Mouse (Mus musculus): ENCODE data around the gene Gm3839. TPM values are rescaled to one million over a fixed set of nuclear protein-coding genes. Genes with fewer than 3 reads are reported as not detected.
A peak's percentile ranks its signal among the peaks of the same experiment; 100 is the strongest.
"Not testable (repeated sequence)": the region's sequence is repeated elsewhere in the genome, so short reads cannot be mapped to it uniquely, and the experiment has no call there.

The Gm3839 gene
- 0.75 and 1.1 TPM in 2 replicates for polyA plus RNA-seq (2015; fragmentation: Nextera tagmentation; extraction: Ambion mirVana)

DNA sequence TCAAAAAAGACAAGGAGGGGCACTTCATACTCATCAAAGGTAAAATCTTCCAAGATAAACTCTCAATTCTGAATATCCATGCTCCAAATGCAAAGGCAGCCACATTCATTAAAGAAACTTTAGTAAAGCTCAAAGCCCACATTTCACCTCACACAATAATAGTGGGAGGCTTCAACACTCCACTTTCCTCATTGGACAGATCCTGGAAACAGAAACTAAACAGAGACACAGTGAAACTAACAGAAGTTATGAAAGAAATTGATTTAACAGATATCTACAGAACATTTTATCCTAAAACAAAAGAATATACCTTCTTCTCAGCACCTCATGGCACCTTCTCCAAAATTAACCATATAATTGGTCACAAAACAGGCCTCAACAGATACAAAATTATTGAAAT lies at the start of gene Gm3839:
TSS of gene Gm3839 (minus strand) at position 101 of the 400 bp plus-strand sequence.
- not testable (repeated sequence) for H3K36me3 ChIP-seq (ENCODE audit: control insufficient read depth, insufficient read depth); H3K4me1 ChIP-seq (replicated peaks; ENCODE audit: control insufficient read depth, insufficient read depth, low read length); H3K4me3 ChIP-seq (replicated peaks; ENCODE audit: low read length); H3K27ac ChIP-seq (ENCODE audit: low read length); ATAC-seq; H3K9me3 ChIP-seq (ENCODE audit: control insufficient read depth, low read length); H3K9ac ChIP-seq (replicated peaks; ENCODE audit: low read depth, low read length); H3K4me2 ChIP-seq (ENCODE audit: low read length); H3K27me3 ChIP-seq (replicated peaks; ENCODE audit: control insufficient read depth, insufficient read depth, low read length)

DNA sequence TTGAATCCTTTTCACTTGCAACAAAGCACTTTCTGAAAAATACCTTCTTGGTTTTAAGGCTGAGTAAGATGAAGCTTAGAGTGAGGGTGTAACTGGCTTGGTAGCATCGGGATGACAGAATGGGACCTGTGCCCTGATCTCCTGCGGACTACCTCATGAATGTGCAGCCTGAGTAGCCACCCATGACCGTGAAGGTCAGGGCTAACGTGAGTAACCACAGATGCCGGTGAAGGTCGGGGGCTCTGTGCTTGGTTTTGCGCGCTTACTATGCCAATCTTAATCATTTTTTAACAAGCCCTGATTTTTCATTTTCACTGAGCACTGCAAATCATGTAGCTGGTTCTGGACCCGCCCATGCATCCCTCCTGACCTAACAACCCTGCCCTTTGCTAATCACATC lies 49.1 kb upstream of the Gm3839 start:
- no peaks in the 10 kb centered on the region for H3K4me1 ChIP-seq (replicated peaks; ENCODE audit: control insufficient read depth, insufficient read depth, low read length)
- no peaks in the 10 kb centered on the region for H3K36me3 ChIP-seq (ENCODE audit: control insufficient read depth, insufficient read depth)
- H3K27me3 ChIP-seq (replicated peaks; ENCODE audit: control insufficient read depth, insufficient read depth, low read length) = no peaks in the 10 kb centered on the region
- 89% methylated on average over 9 of the region's 9 CpGs for WGBS
- no peak for ATAC-seq
- H3K9ac ChIP-seq (replicated peaks; ENCODE audit: low read depth, low read length) = no peak overlapping the region
- H3K27ac ChIP-seq (ENCODE audit: low read length) = no peak overlapping the region
- H3K4me2 ChIP-seq (ENCODE audit: low read length) = no peak overlapping the region
- H3K9me3 ChIP-seq (ENCODE audit: control insufficient read depth, low read length) = no peaks in the 10 kb centered on the region
- H3K4me3 ChIP-seq (replicated peaks; ENCODE audit: low read length) = no peak overlapping the region

DNA sequence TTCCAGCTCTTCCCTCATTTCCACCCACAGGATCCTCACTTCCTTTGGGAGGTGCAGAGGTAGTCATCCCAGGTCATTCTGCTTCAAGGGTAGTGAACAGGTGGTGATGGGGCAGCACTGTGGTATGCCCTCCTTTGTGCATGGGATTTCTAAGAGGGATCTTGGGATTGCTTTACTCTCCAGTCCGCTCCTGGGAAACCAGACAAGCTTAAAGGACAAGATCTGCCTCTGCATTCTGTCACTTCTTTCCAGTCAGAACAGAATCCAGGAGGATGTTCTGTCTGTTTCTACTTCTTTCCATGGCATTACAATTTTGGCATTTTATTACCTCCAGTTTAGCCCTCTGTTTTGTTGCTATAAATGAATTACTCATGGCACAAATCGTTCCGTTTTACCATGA lies 21.3 kb upstream of the Gm3839 start:
- Histone ChIP-seq H3K4me2 (ENCODE audit: low read length) (no peak overlapping the region), H3K27me3 (replicated peaks; ENCODE audit: control insufficient read depth, insufficient read depth, low read length) (no peaks in the 10 kb centered on the region), H3K4me3 (replicated peaks; ENCODE audit: low read length) (no peak overlapping the region), H3K9me3 (ENCODE audit: control insufficient read depth, low read length) (no peaks in the 10 kb centered on the region), H3K36me3 (ENCODE audit: control insufficient read depth, insufficient read depth) (no peaks in the 10 kb centered on the region), H3K27ac (ENCODE audit: low read length) (no peak overlapping the region), H3K9ac (replicated peaks; ENCODE audit: low read depth, low read length) (no peak overlapping the region), H3K4me1 (replicated peaks; ENCODE audit: control insufficient read depth, insufficient read depth, low read length) (no peaks in the 10 kb centered on the region)
- 93% methylated on average over 3 of the region's 3 CpGs for WGBS
- ATAC-seq = no peak

DNA sequence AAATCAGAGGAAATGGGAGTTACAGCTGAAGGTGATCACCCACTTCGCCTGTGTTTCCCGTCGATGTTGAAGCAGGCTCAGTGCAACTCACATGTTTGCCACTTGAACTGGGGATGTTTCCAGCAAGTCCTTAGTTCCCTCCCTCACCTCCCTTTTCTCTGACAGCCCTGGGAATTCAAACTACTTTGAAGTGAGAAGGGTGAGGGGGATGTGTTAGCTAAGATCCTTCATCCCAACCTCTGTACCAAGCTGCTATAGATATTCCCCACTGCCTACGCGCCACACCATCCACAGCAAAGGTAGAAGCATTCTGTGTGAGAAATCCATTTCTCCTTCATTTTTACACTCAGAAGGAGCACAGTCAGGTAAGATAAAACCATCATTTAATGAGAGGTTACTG lies 18.7 kb upstream of the Gm3839 start:
- no peak overlapping the region for H3K4me2 ChIP-seq (ENCODE audit: low read length)
- H3K4me3 ChIP-seq (replicated peaks; ENCODE audit: low read length) = no peak overlapping the region
- no peaks in the 10 kb centered on the region for H3K9me3 ChIP-seq (ENCODE audit: control insufficient read depth, low read length)
- no peak overlapping the region for H3K9ac ChIP-seq (replicated peaks; ENCODE audit: low read depth, low read length)
- H3K4me1 ChIP-seq (replicated peaks; ENCODE audit: control insufficient read depth, insufficient read depth, low read length) = no peaks in the 10 kb centered on the region
- no peak overlapping the region for H3K27ac ChIP-seq (ENCODE audit: low read length)
- H3K36me3 ChIP-seq (ENCODE audit: control insufficient read depth, insufficient read depth) = no peaks in the 10 kb centered on the region
- H3K27me3 ChIP-seq (replicated peaks; ENCODE audit: control insufficient read depth, insufficient read depth, low read length) = no peaks in the 10 kb centered on the region
- ATAC-seq = no peak
- 91% methylated on average over 5 of the region's 5 CpGs for WGBS

DNA sequence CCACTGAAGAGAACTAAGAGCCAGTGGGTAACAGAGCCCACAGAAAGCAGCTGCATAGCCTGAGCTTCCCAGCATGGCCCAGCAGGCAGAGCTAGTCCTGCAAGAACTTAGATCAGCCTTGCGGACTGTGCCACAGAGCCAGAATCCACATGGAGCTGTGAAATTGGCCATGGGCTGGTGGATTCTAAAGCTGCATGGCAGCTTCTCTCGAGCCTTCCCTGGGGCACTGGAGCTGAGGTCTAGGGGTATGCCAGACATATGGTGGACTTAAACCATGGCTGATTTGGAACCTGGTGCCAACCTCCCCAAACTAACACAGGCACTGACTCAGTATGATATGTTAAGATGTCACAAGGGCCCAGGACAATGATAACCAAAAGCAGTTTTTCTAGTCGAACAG lies 10.4 kb downstream of the Gm3839 start:
- Histone ChIP-seq H3K27me3 (replicated peaks; ENCODE audit: control insufficient read depth, insufficient read depth, low read length) (no peaks in the 10 kb centered on the region), H3K9ac (replicated peaks; ENCODE audit: low read depth, low read length) (no peak overlapping the region), H3K4me1 (replicated peaks; ENCODE audit: control insufficient read depth, insufficient read depth, low read length) (no peaks in the 10 kb centered on the region), H3K27ac (ENCODE audit: low read length) (no peak overlapping the region), H3K4me3 (replicated peaks; ENCODE audit: low read length) (no peak overlapping the region), H3K9me3 (ENCODE audit: control insufficient read depth, low read length) (no peaks in the 10 kb centered on the region), H3K4me2 (ENCODE audit: low read length) (no peak overlapping the region), H3K36me3 (ENCODE audit: control insufficient read depth, insufficient read depth) (no peaks in the 10 kb centered on the region)
- 93% methylated on average over 3 of the region's 3 CpGs for WGBS
- ATAC-seq = no peak

DNA sequence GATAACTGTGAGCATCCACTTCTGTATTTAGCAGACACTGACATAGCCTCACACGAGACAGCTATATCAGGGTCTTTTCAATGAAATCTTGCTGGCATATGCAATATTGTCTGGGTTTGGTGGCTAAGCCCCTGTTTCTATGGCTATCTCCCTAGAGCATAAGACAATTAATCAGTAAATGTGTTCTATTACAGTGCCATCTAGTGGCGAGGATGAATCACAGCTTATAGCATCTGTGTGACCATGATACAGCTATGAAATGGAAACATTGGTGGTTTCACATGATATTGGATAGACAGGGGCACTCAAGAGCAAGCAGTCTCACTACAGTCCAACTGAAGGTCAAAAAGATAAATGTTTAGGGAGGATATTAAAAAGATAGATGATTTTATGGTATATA lies 26.5 kb downstream of the Gm3839 start:
- H3K9me3 ChIP-seq (ENCODE audit: control insufficient read depth, low read length) = no peaks in the 10 kb centered on the region
- no peak overlapping the region for H3K4me3 ChIP-seq (replicated peaks; ENCODE audit: low read length)
- H3K9ac ChIP-seq (replicated peaks; ENCODE audit: low read depth, low read length) = no peak overlapping the region
- no peak overlapping the region for H3K4me2 ChIP-seq (ENCODE audit: low read length)
- H3K27ac ChIP-seq (ENCODE audit: low read length) = no peak overlapping the region
- no peaks in the 10 kb centered on the region for H3K27me3 ChIP-seq (replicated peaks; ENCODE audit: control insufficient read depth, insufficient read depth, low read length)
- ATAC-seq = no peak
- WGBS = 49% methylated on average over 2 of the region's 2 CpGs
- no peaks in the 10 kb centered on the region for H3K36me3 ChIP-seq (ENCODE audit: control insufficient read depth, insufficient read depth)
- H3K4me1 ChIP-seq (replicated peaks; ENCODE audit: control insufficient read depth, insufficient read depth, low read length) = no peaks in the 10 kb centered on the region

DNA sequence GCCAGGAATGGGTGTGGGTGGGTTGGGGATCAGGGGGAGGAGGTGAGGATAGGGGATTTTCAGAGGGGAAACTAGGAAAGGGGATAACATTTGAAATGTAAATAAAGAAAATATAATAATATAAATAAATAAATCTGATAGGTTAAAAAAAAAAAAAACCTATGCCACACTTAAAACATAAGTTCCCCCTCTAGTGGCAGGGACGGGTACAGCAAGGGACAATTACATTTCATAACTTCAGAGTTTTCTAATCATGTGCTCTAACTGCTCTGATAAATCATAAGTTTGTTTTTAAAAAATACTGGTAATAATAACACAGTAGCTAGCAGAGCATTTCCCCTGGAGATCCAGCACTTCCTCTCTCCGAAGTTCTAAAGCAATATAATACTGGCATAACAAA lies 49.4 kb downstream of the Gm3839 start:
- Histone ChIP-seq H3K4me2 (ENCODE audit: low read length) (no peak overlapping the region), H3K27me3 (replicated peaks; ENCODE audit: control insufficient read depth, insufficient read depth, low read length) (no peaks in the 10 kb centered on the region), H3K4me3 (replicated peaks; ENCODE audit: low read length) (no peak overlapping the region), H3K36me3 (ENCODE audit: control insufficient read depth, insufficient read depth) (no peaks in the 10 kb centered on the region), H3K4me1 (replicated peaks; ENCODE audit: control insufficient read depth, insufficient read depth, low read length) (no peaks in the 10 kb centered on the region), H3K27ac (ENCODE audit: low read length) (no peak overlapping the region), H3K9me3 (ENCODE audit: control insufficient read depth, low read length) (no peaks in the 10 kb centered on the region), H3K9ac (replicated peaks; ENCODE audit: low read depth, low read length) (no peak overlapping the region)
- WGBS = 43% methylated on average over 2 of the region's 2 CpGs
- no peak for ATAC-seq

DNA sequence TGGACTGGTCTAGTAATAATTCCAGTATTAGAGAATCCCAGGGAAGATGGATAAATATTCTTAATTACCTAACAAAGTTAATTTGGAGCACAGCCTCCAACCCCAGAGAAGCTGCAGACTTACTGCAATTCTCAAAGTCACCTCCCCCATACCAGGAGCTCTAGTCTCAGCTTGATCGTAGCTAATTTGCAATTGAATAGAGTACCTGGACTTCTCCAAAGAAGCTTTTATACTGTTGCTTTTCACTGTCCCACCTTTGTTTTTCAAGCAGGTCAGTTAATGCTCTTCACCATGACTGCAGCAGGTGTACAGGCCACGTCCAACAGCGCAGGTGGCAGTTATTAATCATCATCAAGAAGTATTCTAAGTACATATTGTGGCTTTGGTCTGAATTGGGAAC lies 68.6 kb downstream of the Gm3839 start:
- not testable (repeated sequence) for H3K27ac ChIP-seq (ENCODE audit: low read length); H3K27me3 ChIP-seq (replicated peaks; ENCODE audit: control insufficient read depth, insufficient read depth, low read length)
- 87% methylated on average over 3 of the region's 3 CpGs for WGBS

DNA sequence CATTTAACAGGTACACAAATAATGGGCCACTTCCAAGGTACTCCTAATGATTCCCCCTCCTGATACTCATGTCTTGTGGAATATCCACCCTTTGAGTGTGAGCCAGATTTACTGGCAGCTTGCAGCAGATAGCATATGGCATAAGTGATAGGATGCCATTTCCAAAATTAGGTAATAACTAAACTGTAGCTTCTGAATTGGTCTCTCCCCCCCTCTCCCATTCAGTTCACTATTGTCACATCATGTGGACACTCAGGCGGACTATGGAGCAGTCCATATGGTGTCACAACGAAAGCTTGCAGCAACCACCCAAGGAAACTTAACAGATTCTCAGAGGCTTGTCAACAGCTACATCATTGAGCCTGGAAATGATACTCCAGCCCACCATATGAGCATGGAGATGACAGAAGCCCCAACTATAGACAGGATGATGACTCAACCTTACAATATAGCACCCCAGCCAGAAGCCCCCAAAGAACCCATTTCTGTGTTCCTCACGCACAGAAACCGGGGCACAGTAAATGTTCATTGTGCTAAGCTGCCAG lies 99.3 kb downstream of the Gm3839 start:
- H3K9ac ChIP-seq (replicated peaks; ENCODE audit: low read depth, low read length) = no peak overlapping the region
- no peaks in the 10 kb centered on the region for H3K27me3 ChIP-seq (replicated peaks; ENCODE audit: control insufficient read depth, insufficient read depth, low read length)
- no peak overlapping the region for H3K4me3 ChIP-seq (replicated peaks; ENCODE audit: low read length)
- H3K4me2 ChIP-seq (ENCODE audit: low read length) = no peak overlapping the region
- 0 out of 2 replicates have a peak, but pooled peaks cover 3% of the 10 kb centered on the region for H3K4me1 ChIP-seq (replicated peaks; ENCODE audit: control insufficient read depth, insufficient read depth, low read length)
- no peaks in the 10 kb centered on the region for H3K36me3 ChIP-seq (ENCODE audit: control insufficient read depth, insufficient read depth)
- H3K9me3 ChIP-seq (ENCODE audit: control insufficient read depth, low read length) = no peaks in the 10 kb centered on the region
- 74% methylated on average over 4 of the region's 4 CpGs for WGBS
- ATAC-seq = peak; percentile 55; the same call in 1 of the 2 replicates
- no peak overlapping the region for H3K27ac ChIP-seq (ENCODE audit: low read length)

More for the DNA sequence above, 68.6 kb downstream of the Gm3839 start:
- ATAC-seq; H3K4me2 ChIP-seq (ENCODE audit: low read length); H3K9ac ChIP-seq (replicated peaks; ENCODE audit: low read depth, low read length); H3K9me3 ChIP-seq (ENCODE audit: control insufficient read depth, low read length); H3K36me3 ChIP-seq (ENCODE audit: control insufficient read depth, insufficient read depth); H3K4me3 ChIP-seq (replicated peaks; ENCODE audit: low read length); H3K4me1 ChIP-seq (replicated peaks; ENCODE audit: control insufficient read depth, insufficient read depth, low read length): not testable (repeated sequence)

DNA sequence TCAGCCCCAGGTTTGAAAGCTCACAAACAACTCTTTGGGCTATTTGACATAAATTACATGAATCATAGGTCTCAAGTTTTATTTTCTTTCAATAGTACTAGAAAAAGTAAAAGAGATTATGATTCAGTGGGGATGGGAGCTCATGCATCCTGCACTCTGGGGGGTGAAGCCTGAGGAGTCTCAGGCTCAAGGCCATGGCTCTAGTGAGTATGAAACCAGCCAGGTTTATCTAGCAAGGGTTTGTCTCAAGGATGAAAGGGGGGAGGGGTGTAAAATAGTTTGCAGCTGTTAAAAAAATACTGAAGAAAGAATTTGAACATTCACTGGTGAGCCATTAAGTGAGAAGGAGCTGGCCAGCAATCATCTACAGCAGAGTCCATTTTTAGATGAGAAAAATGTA lies 108.5 kb downstream of the Gm3839 start:
- Histone ChIP-seq H3K4me2 (ENCODE audit: low read length) (no peak overlapping the region), H3K4me1 (replicated peaks; ENCODE audit: control insufficient read depth, insufficient read depth, low read length) (no peaks in the 10 kb centered on the region), H3K9ac (replicated peaks; ENCODE audit: low read depth, low read length) (no peak overlapping the region), H3K9me3 (ENCODE audit: control insufficient read depth, low read length) (no peaks in the 10 kb centered on the region), H3K27me3 (replicated peaks; ENCODE audit: control insufficient read depth, insufficient read depth, low read length) (no peaks in the 10 kb centered on the region), H3K4me3 (replicated peaks; ENCODE audit: low read length) (no peak overlapping the region), H3K36me3 (ENCODE audit: control insufficient read depth, insufficient read depth) (no peaks in the 10 kb centered on the region), H3K27ac (ENCODE audit: low read length) (no peak overlapping the region)
- ATAC-seq = no peak
